Mouse (Mus musculus) spleen, postnatal 10 days (tissue): Measurements from ENCODE around the gene Arhgef5.

Source experiments
- DNase-seq, 2 experiments: peaks; one replicate each; pipeline ENCODE4 v3.0.0; 2021 to 2022; ENCODE audit warnings: low spot score in 2 of 2

The Arhgef5 gene

GRCm38 (mm10) chr6:43333479-43333878, 68.1 kb downstream of the Arhgef5 start:
- DNase-seq = no peak

GRCm38 (mm10) chr6:43335619-43336234, 70.3 kb downstream of the Arhgef5 start:
- DNase-seq = no peak

GRCm38 (mm10) chr6:43337491-43337961, 72.1 kb downstream of the Arhgef5 start:
- no peak for DNase-seq

- no peak for DNase-seq
Measured at GRCm38 (mm10) chr6:43338804-43339203, 73.4 kb downstream of the Arhgef5 start.
